In the genomic region with DNA sequence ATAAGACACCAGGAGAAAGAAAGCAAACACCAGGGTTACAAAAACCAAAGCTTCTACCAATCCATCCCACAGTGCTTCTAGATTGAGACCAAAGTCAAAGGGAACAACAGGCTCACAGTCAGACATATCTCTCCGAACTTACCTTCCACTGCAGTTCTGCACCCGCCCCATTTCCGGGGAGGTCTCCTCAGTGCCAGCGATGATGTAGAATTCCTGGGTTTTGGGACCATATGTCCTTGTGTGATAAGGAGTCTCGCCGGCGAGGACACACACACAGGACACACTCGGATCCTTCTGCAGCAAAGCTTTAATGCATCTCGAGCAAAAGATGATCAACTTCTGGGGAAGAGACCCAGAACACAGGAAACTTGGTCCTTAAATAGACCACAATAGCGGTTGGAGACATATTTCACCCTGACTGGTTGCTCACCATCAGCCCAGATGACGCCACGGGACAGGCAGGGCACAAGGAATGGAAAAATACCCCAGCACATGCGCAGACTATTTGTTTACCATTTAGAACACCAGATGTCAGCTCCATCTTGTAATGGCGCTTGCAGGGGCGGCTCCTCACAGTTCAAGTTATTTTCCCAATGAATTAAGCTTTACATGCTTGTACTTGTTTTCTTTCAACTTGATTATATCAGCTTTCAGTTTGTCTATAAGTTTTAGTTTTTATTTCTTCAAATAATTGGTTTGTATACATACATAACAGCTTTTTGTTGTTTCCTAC, we compare ENCODE assay signal across 34 mouse cellular contexts.
"Had no signal": no experiment of that assay in that cellular context is flagged by ENCODE, and none has a peak within 500 bp of the region (broad histone marks: within the 10 kb centered on the region; RNA-seq: fewer than 3 reads in every experiment).

No protein-coding gene starts in this region.

- DNase-seq: heart, postnatal 10 days; heart, postnatal 14 days; heart, postnatal 36 days; heart, postnatal 4 days; kidney, adult 11 months; kidney, adult 18-20 months; kidney, adult 2 months; kidney, adult 8-10 months; kidney, adult 9 months; kidney, postnatal 10 days; kidney, postnatal 14 days; kidney, postnatal 25 days; kidney, postnatal 36 days; kidney, postnatal 4 days; layer of hippocampus, adult 9-11 months; layer of hippocampus, postnatal 36 days had no signal

- H3K9ac ChIP-seq: heart, embryonic 12.5 days; heart, embryonic 13.5 days; heart, embryonic 15.5 days; hindbrain, embryonic 12.5 days; hindbrain, embryonic 13.5 days; hindbrain, embryonic 14.5 days; hindbrain, embryonic 15.5 days; intestine, embryonic 15.5 days; kidney, embryonic 15.5 days had no signal

- H3K4me3 ChIP-seq: heart, embryonic 12.5 days; heart, embryonic 13.5 days; heart, embryonic 15.5 days; hindbrain, embryonic 10.5 days; hindbrain, embryonic 12.5 days; hindbrain, embryonic 13.5 days; hindbrain, embryonic 15.5 days; intestine, embryonic 15.5 days; kidney, embryonic 15.5 days; layer of hippocampus, adult 2 months; left cerebral cortex, adult 2 months had no signal

- H3K36me3 ChIP-seq: heart, embryonic 12.5 days; heart, embryonic 13.5 days; heart, embryonic 15.5 days; hindbrain, embryonic 10.5 days; hindbrain, embryonic 12.5 days; hindbrain, embryonic 13.5 days; hindbrain, embryonic 15.5 days; intestine, embryonic 15.5 days; kidney, embryonic 15.5 days had no signal

- H3K9me3 ChIP-seq: heart, embryonic 15.5 days; hindbrain, embryonic 12.5 days; hindbrain, embryonic 13.5 days; hindbrain, embryonic 15.5 days; intestine, embryonic 15.5 days; kidney, embryonic 15.5 days had no signal

- H3K4me1 ChIP-seq: heart, embryonic 12.5 days; heart, embryonic 13.5 days; heart, embryonic 15.5 days; hindbrain, embryonic 10.5 days; hindbrain, embryonic 12.5 days; hindbrain, embryonic 13.5 days; hindbrain, embryonic 15.5 days; intestine, embryonic 15.5 days; kidney, embryonic 15.5 days had no signal

- ATAC-seq: hindbrain, embryonic 16.5 days; hindbrain, postnatal 0 days; inflammation-experienced regulatory T-cells, adult 6 months; intestine, embryonic 15.5 days; intestine, embryonic 16.5 days; intestine, postnatal 0 days had no signal

- H3K27ac ChIP-seq: heart, embryonic 13.5 days; heart, embryonic 15.5 days; hindbrain, embryonic 10.5 days; hindbrain, embryonic 12.5 days; hindbrain, embryonic 13.5 days; hindbrain, embryonic 14.5 days; hindbrain, embryonic 15.5 days; hindbrain, postnatal 0 days; intestine, embryonic 15.5 days; kidney, embryonic 15.5 days; kidney, postnatal 0 days; layer of hippocampus, adult 2 months; left cerebral cortex, adult 2 months had no signal

- H3K27me3 ChIP-seq: heart, embryonic 12.5 days; heart, embryonic 13.5 days; heart, embryonic 15.5 days; hindbrain, embryonic 12.5 days; hindbrain, embryonic 13.5 days; hindbrain, embryonic 15.5 days; intestine, embryonic 15.5 days; kidney, embryonic 15.5 days had no signal
